ENCODE assay signal across 9 mouse cellular contexts in the genomic region with DNA sequence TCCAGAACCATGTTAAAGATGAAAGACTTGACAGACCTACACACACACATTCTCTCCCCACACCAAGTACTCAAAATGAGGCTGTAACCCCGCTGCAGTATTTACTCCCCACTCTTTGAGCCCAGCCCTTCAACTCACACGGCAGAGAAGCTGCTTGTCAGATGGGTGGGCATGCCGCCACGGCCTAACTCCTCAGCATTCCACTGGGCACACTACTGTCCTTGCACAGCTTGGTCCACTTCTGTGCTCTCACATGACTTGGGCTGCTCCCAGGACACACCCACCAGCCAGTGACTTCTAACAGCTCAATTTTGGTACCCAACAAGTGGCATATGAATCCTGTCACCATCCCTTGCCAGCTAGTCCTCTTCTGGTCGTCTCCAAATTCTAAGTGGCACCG. TPM values are rescaled to one million over a fixed set of nuclear protein-coding genes. Genes with fewer than 3 reads are reported as not detected.
A peak's percentile ranks its signal among the peaks of the same experiment; 100 is the strongest.
DNase-seq lines count a peak whose midpoint lies in the region; ATAC-seq lines count a peak whose summit lies in the region.
"Had no signal": no experiment of that assay in that cellular context is flagged by ENCODE, and none has a peak within 500 bp of the region (broad histone marks: within the 10 kb centered on the region; RNA-seq: fewer than 3 reads in every experiment).

No protein-coding gene starts in this region.

- intact Hi-C loops in left cerebral cortex, postnatal 4 days (cut with DNase I) = no loop called here

- H3K36me3 ChIP-seq in midbrain, embryonic 16.5 days (ENCODE audit: control insufficient read depth, insufficient read depth, low read length) = no peaks in the 10 kb centered on the region

- H3K27ac ChIP-seq in midbrain, embryonic 16.5 days (ENCODE audit: low read length) = 0 out of 2 replicates have a peak overlapping the region, but pooled peaks have one; percentile 35

- DNase-seq in ovary, postnatal 36 days (ENCODE audit: low spot score) = peak; percentile 53
- no peak for DNase-seq in ovary, postnatal 14 days (ENCODE audit: low spot score)
- peak; percentile 92 for DNase-seq in brain, adult 2 months (ENCODE audit: low read depth, low spot score)
- peak; percentile 73 for DNase-seq in gastrocnemius, adult 18-20 months (ENCODE audit: low spot score)
- peak; percentile 32 for DNase-seq in induced T-regulatory cell, adult 2 months (ENCODE audit: low read depth)
- DNase-seq in left cerebral cortex, postnatal 4 days = peak; percentile 83

- H3K27me3 ChIP-seq in midbrain, embryonic 16.5 days (ENCODE audit: control insufficient read depth, insufficient read depth, low read depth, low read length) = no peaks in the 10 kb centered on the region

- no peaks in the 10 kb centered on the region for H3K9me3 ChIP-seq in midbrain, embryonic 16.5 days (replicated peaks; ENCODE audit: control insufficient read depth, low read length, poor library complexity, severe bottlenecking)

- no peak for ATAC-seq in midbrain, embryonic 16.5 days
- ATAC-seq in CD4-positive, CD25-positive, alpha-beta regulatory T cell, adult 4 months = no peak

- 44% methylated on average over 6 of the region's 6 CpGs for WGBS in midbrain, embryonic 16.5 days

- no peak overlapping the region for H3K9ac ChIP-seq in midbrain, embryonic 16.5 days (ENCODE audit: low read depth, low read length)

- H3K4me2 ChIP-seq in midbrain, embryonic 16.5 days (ENCODE audit: low read length) = no peak overlapping the region

- peaks cover 31% of the 10 kb centered on the region for H3K4me1 ChIP-seq in midbrain, embryonic 16.5 days (ENCODE audit: control insufficient read depth, insufficient read depth, low read length)

- no peak overlapping the region for H3K4me3 ChIP-seq in midbrain, embryonic 16.5 days (ENCODE audit: low read depth, low read length)

RNA-seq across cellular contexts. Expression of a gene that starts 5.0 kb away (rescaled TPM):
- 10 to 100 TPM in 1 of 2 experiments, 1 to 10 TPM in 1; 9.3 to 13.7 TPM for total RNA-seq in gastrocnemius, adult 18-20 months (2021)
- 10 to 100 TPM; 42.2 to 45.3 TPM for total RNA-seq in left cerebral cortex, postnatal 4 days (2021)
- polyA plus RNA-seq in midbrain, embryonic 16.5 days (2015; fragmentation: Nextera tagmentation; extraction: Ambion mirVana) = 9.5 and 10.9 TPM in 2 replicates
- polyA plus RNA-seq in CD4-positive, CD25-positive, alpha-beta regulatory T cell, adult 4 months (2017; shearing (Covaris generic)) = 10 to 100 TPM; 10.8 to 11.9 TPM

RNA-seq across cellular contexts. Expression of a gene that starts 37.2 kb away (rescaled TPM):
- total RNA-seq in gastrocnemius, adult 18-20 months (2021) = 1 to 10 TPM; 7.1 to 7.4 TPM
- 10 to 100 TPM; 23.4 to 28.5 TPM for total RNA-seq in left cerebral cortex, postnatal 4 days (2021)
- polyA plus RNA-seq in midbrain, embryonic 16.5 days (2015; fragmentation: Nextera tagmentation; extraction: Ambion mirVana) = 49.5 and 52.6 TPM in 2 replicates
- 1 to 10 TPM; 8.4 to 9.1 TPM for polyA plus RNA-seq in CD4-positive, CD25-positive, alpha-beta regulatory T cell, adult 4 months (2017; shearing (Covaris generic))

RNA-seq across cellular contexts. Expression of a gene that starts 57.0 kb away (rescaled TPM):
- not detected for total RNA-seq in gastrocnemius, adult 18-20 months (2021)
- total RNA-seq in left cerebral cortex, postnatal 4 days (2021) = not detected
- not detected in 2 replicates for polyA plus RNA-seq in midbrain, embryonic 16.5 days (2015; fragmentation: Nextera tagmentation; extraction: Ambion mirVana)
- polyA plus RNA-seq in CD4-positive, CD25-positive, alpha-beta regulatory T cell, adult 4 months (2017; shearing (Covaris generic)) = not detected
- polyA plus RNA-seq: liver, embryonic 16.5 days had no signal
